Mouse (Mus musculus) neural tube, embryonic 15.5 days (tissue): ENCODE data around the gene Pde6g. TPM values are rescaled to one million over a fixed set of nuclear protein-coding genes. Genes with fewer than 3 reads are reported as not detected.

Source experiments
- ATAC-seq: fragments of 200-750 bp; cut with Nextera tagmentation; 2 replicates; pipeline ENCODE4 v1.8.0; 2017; ENCODE audit warnings: mild to moderate bottlenecking, moderate TSS enrichment, moderate library complexity; ENCODE audit not compliant: low FRiP score
- H3K27ac ChIP-seq: fragments of 300-500 bp; sonication (generic); replicated peaks from 2 replicates; pipeline ENCODE4 v1.5.1; 2015; ENCODE audit warnings: mild to moderate bottlenecking, inconsistent platforms
- H3K27me3 ChIP-seq: fragments of 300-500 bp; sonication (generic); replicated peaks from 2 replicates; pipeline ENCODE4 v1.6.1; 2015; ENCODE audit warnings: inconsistent platforms
- H3K36me3 ChIP-seq: fragments of 300-500 bp; sonication (generic); 2 replicates; pipeline ENCODE4 v1.6.1; 2015; ENCODE audit warnings: inconsistent platforms
- H3K4me1 ChIP-seq: fragments of 300-500 bp; sonication (generic); 2 replicates; pipeline ENCODE4 v1.6.1; 2015; ENCODE audit warnings: inconsistent platforms
- H3K4me2 ChIP-seq: fragments of 300-500 bp; sonication (generic); 2 replicates; pipeline ENCODE4 v1.6.1; 2015; ENCODE audit warnings: inconsistent platforms, mild to moderate bottlenecking, moderate library complexity
- H3K4me3 ChIP-seq: fragments of 300-500 bp; sonication (generic); replicated peaks from 2 replicates; pipeline ENCODE4 v1.5.1; 2015; ENCODE audit warnings: mild to moderate bottlenecking, inconsistent platforms
- H3K9ac ChIP-seq: fragments of 300-500 bp; sonication (generic); replicated peaks from 2 replicates; pipeline ENCODE4 v1.6.1; 2015; ENCODE audit warnings: mild to moderate bottlenecking, inconsistent platforms
- H3K9me3 ChIP-seq: fragments of 300-500 bp; sonication (generic); replicated peaks from 2 replicates; pipeline ENCODE4 v1.6.1; 2016; ENCODE audit warnings: inconsistent platforms
- WGBS: fragments of 180-500 bp; shearing (Covaris S2); methylation state at CpG from one replicate; pipeline ENCODE4 v1.1.7; 2015; ENCODE audit warnings: mixed read lengths; 5-methylcytosine and 5-hydroxymethylcytosine counted together
- polyA plus RNA-seq: library from polyadenylated mRNA; unstranded; fragments of >200 nt; fragmentation: Nextera tagmentation; extraction: Ambion mirVana; gene quantifications from 2 replicates; pipeline ENCODE4 v1.2.1, GENCODE M21; 2015

Gene Pde6g
- polyA plus RNA-seq, 1 experiment from 2014 or later: 0.09 TPM

- WGBS: 88% methylated on average over 1 of the region's 1 CpGs
- H3K4me1 ChIP-seq: no peaks in the 10 kb centered on the region
- H3K4me3 ChIP-seq: no peak overlapping the region
- ATAC-seq: no peak
- H3K27me3 ChIP-seq: no peaks in the 10 kb centered on the region
- H3K27ac ChIP-seq: no peak overlapping the region
- no peak overlapping the region for H3K9ac ChIP-seq
- H3K4me2 ChIP-seq: no peak overlapping the region
- no peaks in the 10 kb centered on the region for H3K9me3 ChIP-seq
- peaks cover 90% of the 10 kb centered on the region for H3K36me3 ChIP-seq
Observed at GRCm38 (mm10) chr11:120406445-120406844, 46.9 kb downstream of the Pde6g start.

GRCm38 (mm10) chr11:120405867-120406266, 47.4 kb downstream of the Pde6g start:
- Histone ChIP-seq H3K27me3 (no peaks in the 10 kb centered on the region), H3K9ac (no peak overlapping the region), H3K27ac (no peak overlapping the region), H3K9me3 (no peaks in the 10 kb centered on the region), H3K36me3 (peaks cover 90% of the 10 kb centered on the region), H3K4me2 (no peak overlapping the region), H3K4me1 (no peaks in the 10 kb centered on the region), H3K4me3 (no peak overlapping the region)
- no peak for ATAC-seq
- 88% methylated on average over 3 of the region's 3 CpGs for WGBS

- no peak overlapping the region for H3K4me3 ChIP-seq
Observed at GRCm38 (mm10) chr11:120404814-120405213, 48.5 kb downstream of the Pde6g start.

GRCm38 (mm10) chr11:120399319-120399718, 54.0 kb downstream of the Pde6g start:
- Histone ChIP-seq H3K36me3 (peaks cover 73% of the 10 kb centered on the region), H3K27me3 (no peaks in the 10 kb centered on the region), H3K27ac (no peak overlapping the region), H3K4me3 (no peak overlapping the region), H3K4me2 (no peak overlapping the region), H3K9ac (no peak overlapping the region), H3K9me3 (no peaks in the 10 kb centered on the region), H3K4me1 (no peaks in the 10 kb centered on the region)
- WGBS: 95% methylated on average over 2 of the region's 2 CpGs
- no peak for ATAC-seq

More at GRCm38 (mm10) chr11:120404814-120405213, 48.5 kb downstream of the Pde6g start:
- no peak overlapping the region for H3K9ac ChIP-seq
- WGBS: 97% methylated on average over 1 of the region's 1 CpGs
- no peak for ATAC-seq
- H3K9me3 ChIP-seq: no peaks in the 10 kb centered on the region
- no peaks in the 10 kb centered on the region for H3K27me3 ChIP-seq
- H3K4me1 ChIP-seq: no peaks in the 10 kb centered on the region
- H3K36me3 ChIP-seq: peaks cover 90% of the 10 kb centered on the region
- no peak overlapping the region for H3K4me2 ChIP-seq
- H3K27ac ChIP-seq: no peak overlapping the region

Other genes with a start within 250 kb of the Pde6g start
- gene Bahcc1, start 220.6 kb downstream of the Pde6g start, polyA plus RNA-seq: 8.7 and 10.4 TPM in 2 replicates
- 3,602 and 3,776 TPM in 2 replicates for gene Actg1, start 105.0 kb downstream of the Pde6g start, polyA plus RNA-seq
- 0.64 and 1.4 TPM in 2 replicates for gene Fscn2, start 92.0 kb downstream of the Pde6g start, polyA plus RNA-seq
- gene Faap100, start 74.7 kb downstream of the Pde6g start, polyA plus RNA-seq: 71.6 and 81.5 TPM in 2 replicates
- 30.2 and 32.6 TPM in 2 replicates for gene Nploc4, start 15.8 kb downstream of the Pde6g start, polyA plus RNA-seq
- gene Tspan10, start 10.9 kb downstream of the Pde6g start, polyA plus RNA-seq: not detected in 2 replicates
- 12.1 and 12.8 TPM in 2 replicates for gene Oxld1, start 4.6 kb upstream of the Pde6g start, polyA plus RNA-seq
- gene Ccdc137, start 4.6 kb upstream of the Pde6g start, polyA plus RNA-seq: 24.5 and 26.6 TPM in 2 replicates
- 68.1 and 76.7 TPM in 2 replicates for gene Arl16, start 14.1 kb upstream of the Pde6g start, polyA plus RNA-seq
- 142 and 144 TPM in 2 replicates for gene Mrpl12, start 31.1 kb upstream of the Pde6g start, polyA plus RNA-seq
- gene Slc25a10, start 38.3 kb upstream of the Pde6g start, polyA plus RNA-seq: 27.6 and 33.6 TPM in 2 replicates
- 0.26 and 0.41 TPM in 2 replicates for gene Gcgr, start 77.2 kb upstream of the Pde6g start, polyA plus RNA-seq
- gene Mcrip1, start 96.2 kb upstream of the Pde6g start, polyA plus RNA-seq: 229 and 235 TPM in 2 replicates
- 0.69 and 14.1 TPM in 2 replicates for gene Ppp1r27, start 97.6 kb upstream of the Pde6g start, polyA plus RNA-seq
- gene P4hb, start 119.8 kb upstream of the Pde6g start, polyA plus RNA-seq: 282 and 351 TPM in 2 replicates
- 488 and 542 TPM in 2 replicates for gene Arhgdia, start 128.1 kb upstream of the Pde6g start, polyA plus RNA-seq
- 219 and 265 TPM in 2 replicates for gene Alyref, start 144.9 kb upstream of the Pde6g start, polyA plus RNA-seq
- 206 and 208 TPM in 2 replicates for gene Anapc11, start 144.9 kb upstream of the Pde6g start, polyA plus RNA-seq
- 0.86 and 3.2 TPM in 2 replicates for gene Npb, start 155.0 kb upstream of the Pde6g start, polyA plus RNA-seq
- gene Pcyt2, start 164.4 kb upstream of the Pde6g start, polyA plus RNA-seq: 224 and 248 TPM in 2 replicates
- gene Sirt7, start 171.7 kb upstream of the Pde6g start, polyA plus RNA-seq: 43.2 and 45.1 TPM in 2 replicates
- 40.1 and 41.0 TPM in 2 replicates for gene Mafg, start 180.1 kb upstream of the Pde6g start, polyA plus RNA-seq
- 19.1 and 20.8 TPM in 2 replicates for gene Pycr1, start 190.3 kb upstream of the Pde6g start, polyA plus RNA-seq
- 2.5 and 2.6 TPM in 2 replicates for gene Myadml2, start 194.7 kb upstream of the Pde6g start, polyA plus RNA-seq
- 6.1 and 7.1 TPM in 2 replicates for gene Notum, start 207.7 kb upstream of the Pde6g start, polyA plus RNA-seq
- 144 and 148 TPM in 2 replicates for gene Aspscr1, start 219.5 kb upstream of the Pde6g start, polyA plus RNA-seq